Mouse (Mus musculus) thymus, adult 2 months (tissue): ENCODE results near the gene Zbed6.

Experiments
- CTCF ChIP-seq: fragments of 200-500 bp; IDR thresholded peaks from 2 replicates; pipeline ENCODE4 v1.5.1; 2012; ENCODE audit warnings: mild to moderate bottlenecking, control low read depth, low read length, moderate library complexity, borderline replicate concordance; ENCODE audit not compliant: control insufficient read depth, poor library complexity, insufficient read depth; ENCODE audit errors: extremely low read depth
- POLR2A ChIP-seq: fragments of 200-500 bp; IDR thresholded peaks from 2 replicates; pipeline ENCODE4 v1.6.1; 2012; ENCODE audit warnings: mild to moderate bottlenecking, low read length, control low read depth, moderate library complexity; ENCODE audit not compliant: control insufficient read depth, poor library complexity, insufficient read depth; ENCODE audit errors: extremely low read depth

GRCm38 (mm10) chr1:133670776-133671175, 10.1 kb upstream of the Zbed6 start:
- TF ChIP-seq POLR2A: no peak
- TF ChIP-seq CTCF: no peak
